Mouse (Mus musculus) hindbrain, postnatal 0 days (tissue): ENCODE data around the gene Zdhhc17. TPM values are rescaled to one million over a fixed set of nuclear protein-coding genes. Genes with fewer than 3 reads are reported as not detected.

Source experiments
- ATAC-seq: fragments of 200-750 bp; cut with Nextera tagmentation; 2 replicates; pipeline ENCODE4 v1.8.0; 2017; ENCODE audit warnings: mild to moderate bottlenecking, moderate TSS enrichment, moderate library complexity
- DNase-seq: peaks from one replicate; pipeline ENCODE4 v3.0.0-alpha.2; 2015; ENCODE audit warnings: low spot score
- H3K27ac ChIP-seq: fragments of 300-500 bp; sonication (generic); 2 replicates; pipeline ENCODE4 v1.5.1; 2014; ENCODE audit warnings: mild to moderate bottlenecking
- H3K27me3 ChIP-seq: fragments of 300-500 bp; sonication (generic); 2 replicates; pipeline ENCODE4 v1.6.1; 2014; ENCODE audit warnings: low read length, mixed read lengths; ENCODE audit not compliant: insufficient read depth
- H3K36me3 ChIP-seq: fragments of 300-500 bp; sonication (generic); 2 replicates; pipeline ENCODE4 v1.6.1; 2014; ENCODE audit warnings: low read length, mixed read lengths; ENCODE audit not compliant: insufficient read depth
- H3K4me1 ChIP-seq: fragments of 300-500 bp; sonication (generic); 2 replicates; pipeline ENCODE4 v1.6.1; 2014; ENCODE audit warnings: antibody characterized with exemption, low read length, mixed read lengths; ENCODE audit not compliant: insufficient read depth
- H3K4me2 ChIP-seq: fragments of 300-500 bp; sonication (generic); 2 replicates; pipeline ENCODE4 v1.6.1; 2014; ENCODE audit warnings: low read depth, mild to moderate bottlenecking, low read length, moderate library complexity, mixed read lengths
- H3K4me3 ChIP-seq: fragments of 300-500 bp; sonication (generic); 2 replicates; pipeline ENCODE4 v1.5.1; 2014; ENCODE audit warnings: low read length
- H3K9ac ChIP-seq: fragments of 300-500 bp; sonication (generic); replicated peaks from 2 replicates; pipeline ENCODE4 v1.6.1; 2014; ENCODE audit warnings: mild to moderate bottlenecking, low read length, moderate library complexity, mixed read lengths
- H3K9me3 ChIP-seq: fragments of 300-500 bp; sonication (generic); 2 replicates; pipeline ENCODE4 v1.6.1; 2016; ENCODE audit warnings: low read length, mixed read lengths
- CTCF ChIP-seq: IDR thresholded peaks from 2 replicates; pipeline ENCODE4 v1.5.1; 2016; ENCODE audit warnings: antibody characterized with exemption, control low read depth, low read depth
- WGBS: fragments of 180-500 bp; shearing (Covaris S2); extraction: QIAGEN DNeasy Blood & Tissue Kit; methylation state at CpG from one replicate; pipeline ENCODE4 v1.1.7; 2014; 5-methylcytosine and 5-hydroxymethylcytosine counted together
- polyA plus RNA-seq: library from polyadenylated mRNA; unstranded; fragments of >200 nt; fragmentation: Nextera tagmentation; extraction: Ambion mirVana; gene quantifications from 2 replicates; pipeline ENCODE4 v1.2.1, GENCODE M21; 2015
- total RNA-seq: library from RNA; depleted of rRNA; stranded (reverse); fragments of >200 nt; gene quantifications from 2 replicates; pipeline ENCODE4 v1.2.3, GENCODE M21; 2014

Zdhhc17 gene
- total and polyA plus RNA-seq, 2 experiments from 2014 or later = 44.8 to 45.1 TPM

- Histone ChIP-seq H3K9ac (no peak overlapping the region), H3K27me3 (no peaks in the 10 kb centered on the region), H3K36me3 (no peaks in the 10 kb centered on the region), H3K4me1 (no peaks in the 10 kb centered on the region), H3K9me3 (0 out of 2 replicates have a peak, but pooled peaks cover 3% of the 10 kb centered on the region), H3K4me2 (no peak overlapping the region), H3K27ac (no peak overlapping the region), H3K4me3 (no peak overlapping the region)
- no peak for DNase-seq
- ATAC-seq = no peak
- 79% methylated on average over 7 of the region's 7 CpGs for WGBS
- no peak for TF ChIP-seq CTCF
Measured at GRCm38 (mm10) chr10:111040078-111040656, 30.2 kb upstream of the Zdhhc17 start.

- no peak for TF ChIP-seq CTCF
- Histone ChIP-seq H3K4me2 (no peak overlapping the region), H3K36me3 (no peaks in the 10 kb centered on the region), H3K27me3 (no peaks in the 10 kb centered on the region), H3K9me3 (no peaks in the 10 kb centered on the region), H3K4me1 (no peaks in the 10 kb centered on the region), H3K9ac (no peak overlapping the region), H3K4me3 (no peak overlapping the region), H3K27ac (no peak overlapping the region)
- DNase-seq (no peak), ATAC-seq (no peak)
- WGBS = 70% methylated on average over 1 of the region's 1 CpGs
Measured at GRCm38 (mm10) chr10:111036851-111037250, 26.9 kb upstream of the Zdhhc17 start.

- DNase-seq (no peak), ATAC-seq (no peak)
- Histone ChIP-seq H3K36me3 (no peaks in the 10 kb centered on the region), H3K4me1 (0 out of 2 replicates have a peak, but pooled peaks cover 3% of the 10 kb centered on the region), H3K4me3 (no peak overlapping the region), H3K9ac (no peak overlapping the region), H3K27me3 (no peaks in the 10 kb centered on the region), H3K4me2 (no peak overlapping the region), H3K9me3 (no peaks in the 10 kb centered on the region), H3K27ac (no peak overlapping the region)
- no peak for TF ChIP-seq CTCF
- WGBS = 80% methylated on average over 1 of the region's 1 CpGs
Measured at GRCm38 (mm10) chr10:111035134-111035533, 25.2 kb upstream of the Zdhhc17 start.

GRCm38 (mm10) chr10:111031511-111032365 lies 21.8 kb upstream of the Zdhhc17 start:
- no peaks in the 10 kb centered on the region for H3K9me3 ChIP-seq
- peak overlapping the region; percentile 23 for H3K4me3 ChIP-seq
- no peak for ATAC-seq
- TF ChIP-seq CTCF = no peak
- H3K27ac ChIP-seq = no peak overlapping the region
- peak; percentile 38 for DNase-seq
- H3K4me2 ChIP-seq = peak overlapping the region; percentile 51
- H3K9ac ChIP-seq = 0 out of 2 replicates have a peak overlapping the region, but pooled peaks have one; percentile 21
- 42% methylated on average over 20 of the region's 20 CpGs for WGBS
- H3K27me3 ChIP-seq = no peaks in the 10 kb centered on the region
- H3K4me1 ChIP-seq = 0 out of 2 replicates have a peak, but pooled peaks cover 3% of the 10 kb centered on the region
- no peaks in the 10 kb centered on the region for H3K36me3 ChIP-seq

- no peak for DNase-seq
- WGBS = 87% methylated on average over 2 of the region's 2 CpGs
- Histone ChIP-seq H3K9me3 (no peaks in the 10 kb centered on the region), H3K36me3 (no peaks in the 10 kb centered on the region), H3K4me2 (no peak overlapping the region), H3K4me1 (0 out of 2 replicates have a peak, but pooled peaks cover 3% of the 10 kb centered on the region), H3K4me3 (no peak overlapping the region), H3K27me3 (no peaks in the 10 kb centered on the region), H3K9ac (no peak overlapping the region), H3K27ac (no peak overlapping the region)
- TF ChIP-seq CTCF = no peak
- ATAC-seq = no peak
Measured at GRCm38 (mm10) chr10:111030845-111031244, 20.9 kb upstream of the Zdhhc17 start.

- TF ChIP-seq CTCF = no peak
- Histone ChIP-seq H3K4me2 (no peak overlapping the region), H3K27ac (no peak overlapping the region), H3K27me3 (no peaks in the 10 kb centered on the region), H3K4me1 (no peaks in the 10 kb centered on the region), H3K9me3 (no peaks in the 10 kb centered on the region), H3K9ac (no peak overlapping the region), H3K4me3 (no peak overlapping the region), H3K36me3 (no peaks in the 10 kb centered on the region)
- WGBS = 82% methylated on average over 6 of the region's 6 CpGs
- ATAC-seq (no peak), DNase-seq (no peak)
Measured at GRCm38 (mm10) chr10:111026106-111026505, 16.2 kb upstream of the Zdhhc17 start.
